Mouse (Mus musculus): ENCODE data around the gene Sap25. TPM values are rescaled to one million over a fixed set of nuclear protein-coding genes. Genes with fewer than 3 reads are reported as not detected.

The Sap25 gene
- polyA plus RNA-seq, 1 experiment from 2014 or later, result 5.9 TPM

DNA sequence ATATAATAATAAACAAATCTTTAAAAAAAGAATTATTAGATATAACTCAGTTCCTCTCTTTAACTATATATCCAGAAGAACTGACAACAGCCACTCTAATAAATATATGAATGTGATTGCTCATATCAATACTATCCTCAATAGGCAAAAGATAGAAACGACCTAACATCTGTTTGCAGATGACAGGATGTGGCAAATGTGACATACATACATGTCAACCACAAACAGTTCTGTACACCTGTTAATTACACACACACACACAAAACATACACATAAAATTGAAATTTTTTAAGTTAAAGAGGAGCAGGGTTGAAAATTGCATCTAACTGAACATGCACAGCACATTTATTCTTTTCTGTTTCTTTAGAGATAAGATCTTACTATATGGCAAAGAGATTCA is 50.7 kb downstream of the Sap25 start:
- Histone ChIP-seq H3K9ac (ENCODE audit: low read depth, low read length) (no peak overlapping the region), H3K36me3 (ENCODE audit: control insufficient read depth, insufficient read depth, low read length) (no peaks in the 10 kb centered on the region), H3K4me1 (ENCODE audit: control insufficient read depth, insufficient read depth, low read length) (no peaks in the 10 kb centered on the region), H3K4me3 (ENCODE audit: low read depth, low read length) (no peak overlapping the region), H3K27me3 (ENCODE audit: control insufficient read depth, insufficient read depth, low read depth, low read length) (no peaks in the 10 kb centered on the region), H3K9me3 (replicated peaks; ENCODE audit: control insufficient read depth, low read length, poor library complexity, severe bottlenecking) (no peaks in the 10 kb centered on the region), H3K4me2 (ENCODE audit: low read length) (no peak overlapping the region), H3K27ac (ENCODE audit: low read length) (no peak overlapping the region)
- 78% methylated on average over 1 of the region's 1 CpGs for WGBS
- ATAC-seq, result no peak

Other genes starting within 250 kb of the Sap25 start
- 0.12 and 0.18 TPM in 2 replicates for gene Zan, start 164.3 kb upstream of the Sap25 start, polyA plus RNA-seq (2015; fragmentation: Nextera tagmentation; extraction: Ambion mirVana)
- 76.3 and 80.5 TPM in 2 replicates for gene Pop7, start 138.8 kb upstream of the Sap25 start, polyA plus RNA-seq (2015; fragmentation: Nextera tagmentation; extraction: Ambion mirVana)
- gene Gigyf1, start 122.8 kb upstream of the Sap25 start, polyA plus RNA-seq (2015; fragmentation: Nextera tagmentation; extraction: Ambion mirVana), result 19.3 and 19.4 TPM in 2 replicates
- not detected in 2 replicates for gene Epo, start 108.1 kb upstream of the Sap25 start, polyA plus RNA-seq (2015; fragmentation: Nextera tagmentation; extraction: Ambion mirVana)
- gene Gnb2, start 107.8 kb upstream of the Sap25 start, polyA plus RNA-seq (2015; fragmentation: Nextera tagmentation; extraction: Ambion mirVana), result 496 and 512 TPM in 2 replicates
- gene Actl6b, start 87.8 kb upstream of the Sap25 start, polyA plus RNA-seq (2015; fragmentation: Nextera tagmentation; extraction: Ambion mirVana), result 307 and 326 TPM in 2 replicates
- 7.8 and 10.1 TPM in 2 replicates for gene Tfr2, start 71.5 kb upstream of the Sap25 start, polyA plus RNA-seq (2015; fragmentation: Nextera tagmentation; extraction: Ambion mirVana)
- 57.2 and 60.9 TPM in 2 replicates for gene Mospd3, start 40.3 kb upstream of the Sap25 start, polyA plus RNA-seq (2015; fragmentation: Nextera tagmentation; extraction: Ambion mirVana)
- 11.9 and 13.3 TPM in 2 replicates for gene Pcolce, start 27.6 kb upstream of the Sap25 start, polyA plus RNA-seq (2015; fragmentation: Nextera tagmentation; extraction: Ambion mirVana)
- gene Fbxo24, start 12.3 kb upstream of the Sap25 start, polyA plus RNA-seq (2015; fragmentation: Nextera tagmentation; extraction: Ambion mirVana), result 0.11 and 0.12 TPM in 2 replicates
- 18.8 and 19.2 TPM in 2 replicates for gene Lrch4, start 12.2 kb upstream of the Sap25 start, polyA plus RNA-seq (2015; fragmentation: Nextera tagmentation; extraction: Ambion mirVana)
- gene Gm20605, start 12.2 kb upstream of the Sap25 start, polyA plus RNA-seq (2015; fragmentation: Nextera tagmentation; extraction: Ambion mirVana), result 8.2 and 9.2 TPM in 2 replicates
- 0.15 and 0.16 TPM in 2 replicates for gene Irs3, start 4.4 kb downstream of the Sap25 start, polyA plus RNA-seq (2015; fragmentation: Nextera tagmentation; extraction: Ambion mirVana)
- gene Agfg2, start 43.4 kb downstream of the Sap25 start, polyA plus RNA-seq (2015; fragmentation: Nextera tagmentation; extraction: Ambion mirVana), result 15.8 and 20.4 TPM in 2 replicates
- 67.2 and 67.5 TPM in 2 replicates for gene Nyap1, start 100.3 kb downstream of the Sap25 start, polyA plus RNA-seq (2015; fragmentation: Nextera tagmentation; extraction: Ambion mirVana)
- 55.4 and 74.1 TPM in 2 replicates for gene Tsc22d4, start 104.4 kb downstream of the Sap25 start, polyA plus RNA-seq (2015; fragmentation: Nextera tagmentation; extraction: Ambion mirVana)
- 33.5 and 36.6 TPM in 2 replicates for gene Ppp1r35, start 137.5 kb downstream of the Sap25 start, polyA plus RNA-seq (2015; fragmentation: Nextera tagmentation; extraction: Ambion mirVana)
- gene Mepce, start 146.3 kb downstream of the Sap25 start, polyA plus RNA-seq (2015; fragmentation: Nextera tagmentation; extraction: Ambion mirVana), result 10.4 and 11.6 TPM in 2 replicates
- 11.6 and 13.1 TPM in 2 replicates for gene Zcwpw1, start 146.5 kb downstream of the Sap25 start, polyA plus RNA-seq (2015; fragmentation: Nextera tagmentation; extraction: Ambion mirVana)
- gene Pilra, start 194.9 kb downstream of the Sap25 start, polyA plus RNA-seq (2015; fragmentation: Nextera tagmentation; extraction: Ambion mirVana), result 0.37 and 0.48 TPM in 2 replicates
- 0.39 TPM in 1 of 2 replicates, not detected in the other for gene Pilrb1, start 216.8 kb downstream of the Sap25 start, polyA plus RNA-seq (2015; fragmentation: Nextera tagmentation; extraction: Ambion mirVana)
- gene Pilrb2, start 230.5 kb downstream of the Sap25 start, polyA plus RNA-seq (2015; fragmentation: Nextera tagmentation; extraction: Ambion mirVana), result not detected in 2 replicates

Data from midbrain, embryonic 16.5 days (tissue).